ENCODE assay signal across 10 mouse cellular contexts in the genomic region with DNA sequence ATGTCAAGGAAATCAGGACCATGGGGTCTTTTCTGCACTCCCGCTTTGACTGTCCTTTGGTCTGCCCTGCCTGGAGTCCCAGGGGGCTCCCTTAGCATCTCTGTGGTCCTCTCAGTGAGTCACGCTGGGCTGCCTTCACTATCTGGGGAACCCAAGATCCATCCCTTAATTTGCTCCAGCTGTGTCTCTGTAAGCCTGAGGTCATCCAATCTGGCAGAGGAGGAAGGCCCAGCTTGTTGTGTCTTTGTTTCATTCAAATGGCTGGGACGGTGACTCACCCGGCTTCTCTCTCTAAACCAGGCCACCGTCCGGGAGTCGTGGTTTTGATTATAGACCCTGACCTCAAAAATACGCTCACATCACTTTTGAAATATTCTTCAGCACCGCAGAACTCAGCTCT.
DNase-seq lines count a peak whose midpoint lies in the region.
"Had no signal": no experiment of that assay in that cellular context is flagged by ENCODE, and none has a peak within 500 bp of the region (broad histone marks: within the 10 kb centered on the region; RNA-seq: fewer than 3 reads in every experiment).

No protein-coding gene starts in this region.

- peak; percentile 13 for DNase-seq in layer of hippocampus, adult 9-11 months
- no peak for DNase-seq in layer of hippocampus, postnatal 36 days
- peak; percentile 70 for DNase-seq in adrenal gland, adult 8-10 months
- peak; percentile 34 for DNase-seq in gastrocnemius, postnatal 10 days
- peak; percentile 19 for DNase-seq in ovary, postnatal 14 days (ENCODE audit: low spot score)
- DNase-seq in cerebellum, postnatal 10 days, result no peak
- no peak for DNase-seq in liver
- DNase-seq in layer of hippocampus, postnatal 10 days (ENCODE audit: low spot score in 2 of 2), result no peak
- DNase-seq: kidney, postnatal 36 days; liver, embryonic 13.5 days had no signal

Comparison
In these comparisons a context has a peak if more than half of its experiments do, and no peak if none do; other contexts are left out.
1. DNase-seq: peak in layer of hippocampus, adult 9-11 months (single experiment), adrenal gland, adult 8-10 months (single experiment), gastrocnemius, postnatal 10 days (single experiment) and ovary, postnatal 14 days (single experiment); none in layer of hippocampus, postnatal 36 days (0 of 2), cerebellum, postnatal 10 days (0 of 2), liver (single experiment) and layer of hippocampus, postnatal 10 days (0 of 2).